Mouse (Mus musculus) G1E (cell line): ENCODE results near the gene Dchs1.

Experiments
- CTCF ChIP-seq: IDR thresholded peaks from 2 replicates; pipeline ENCODE4 v1.5.1; 2012; ENCODE audit warnings: low read depth, low read length, inconsistent platforms, mixed read lengths
- GATA1 ChIP-seq: IDR thresholded peaks from 2 replicates; pipeline ENCODE4 v1.6.1; 2012; ENCODE audit warnings: borderline replicate concordance, low read length, inconsistent platforms, mixed read lengths
- GATA2 ChIP-seq: IDR thresholded peaks from 2 replicates; pipeline ENCODE4 v1.6.1; 2012; ENCODE audit warnings: low read depth, low read length, inconsistent platforms, borderline replicate concordance
- TAL1 ChIP-seq: conservative IDR thresholded peaks from 2 replicates; pipeline ENCODE4 v1.6.1; 2012; ENCODE audit warnings: low read depth, low read length, inconsistent platforms, mixed read lengths

DNA sequence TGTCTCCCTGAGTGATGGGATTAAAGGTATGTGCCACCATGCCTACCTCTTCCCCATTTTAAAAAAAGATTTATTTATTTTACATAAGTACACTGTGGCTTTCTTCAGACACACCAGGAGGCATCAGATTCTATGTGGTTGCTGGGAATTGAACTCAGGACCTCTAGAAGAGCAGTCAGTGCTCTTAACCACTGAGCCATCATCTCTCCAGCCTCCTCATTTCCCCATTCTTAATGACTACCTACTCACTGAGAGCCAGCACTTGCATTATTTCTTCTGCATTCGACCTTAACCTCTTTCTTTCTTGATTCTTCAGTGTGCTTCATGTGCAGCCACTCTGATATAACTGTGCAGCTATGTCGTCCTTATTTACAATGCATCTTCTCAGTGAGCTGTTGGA is 14.9 kb upstream of the Dchs1 start:
- TF ChIP-seq CTCF: no peak
- no peak for TF ChIP-seq TAL1
- no peak for TF ChIP-seq GATA1
- no peak for TF ChIP-seq GATA2
